Mouse (Mus musculus): ENCODE data around the gene Snx29.
"Not testable (repeated sequence)": the region's sequence is repeated elsewhere in the genome, so short reads cannot be mapped to it uniquely, and the experiment has no call there.

The Snx29 gene

GRCm38 (mm10) chr16:11414631-11415030 lies 91.9 kb downstream of the Snx29 start:
- no peak for DNase-seq

GRCm38 (mm10) chr16:11418183-11418588 lies 95.5 kb downstream of the Snx29 start:
- DNase-seq, result no peak

GRCm38 (mm10) chr16:11420311-11421080 lies 97.8 kb downstream of the Snx29 start:
- DNase-seq, result no peak

- no peak for DNase-seq
Measured at GRCm38 (mm10) chr16:11422165-11422564, 99.5 kb downstream of the Snx29 start.

GRCm38 (mm10) chr16:11422889-11423610 lies 100.3 kb downstream of the Snx29 start:
- no peak for DNase-seq

GRCm38 (mm10) chr16:11423611-11424297 lies 101.0 kb downstream of the Snx29 start:
- peak; percentile 38 for DNase-seq

GRCm38 (mm10) chr16:11424568-11425145 lies 101.9 kb downstream of the Snx29 start:
- DNase-seq, result no peak

- DNase-seq, result no peak
Measured at GRCm38 (mm10) chr16:11425279-11425678, 102.6 kb downstream of the Snx29 start.

- DNase-seq, result no peak
Measured at GRCm38 (mm10) chr16:11426810-11427537, 104.3 kb downstream of the Snx29 start.

- DNase-seq, result no peak
Measured at GRCm38 (mm10) chr16:11429784-11430183, 107.1 kb downstream of the Snx29 start.

- no peak for DNase-seq
Measured at GRCm38 (mm10) chr16:11430520-11430919, 107.8 kb downstream of the Snx29 start.

GRCm38 (mm10) chr16:11433779-11434178 lies 111.1 kb downstream of the Snx29 start:
- DNase-seq, result no peak

GRCm38 (mm10) chr16:11437641-11438040 lies 114.9 kb downstream of the Snx29 start:
- no peak for DNase-seq

GRCm38 (mm10) chr16:11439417-11439816 lies 116.7 kb downstream of the Snx29 start:
- no peak for DNase-seq

GRCm38 (mm10) chr16:11441616-11442015 lies 118.9 kb downstream of the Snx29 start:
- no peak for DNase-seq

GRCm38 (mm10) chr16:11442534-11442933 lies 119.8 kb downstream of the Snx29 start:
- no peak for DNase-seq

GRCm38 (mm10) chr16:11444626-11445025 lies 121.9 kb downstream of the Snx29 start:
- DNase-seq, result no peak

GRCm38 (mm10) chr16:11446977-11447376 lies 124.3 kb downstream of the Snx29 start:
- no peak for DNase-seq

- DNase-seq, result no peak
Measured at GRCm38 (mm10) chr16:11447905-11448304, 125.2 kb downstream of the Snx29 start.

GRCm38 (mm10) chr16:11448696-11449095 lies 126.0 kb downstream of the Snx29 start:
- not testable (repeated sequence) for DNase-seq

GRCm38 (mm10) chr16:11449344-11449743 lies 126.6 kb downstream of the Snx29 start:
- no peak for DNase-seq

- DNase-seq, result no peak
Measured at GRCm38 (mm10) chr16:11450626-11451025, 127.9 kb downstream of the Snx29 start.

GRCm38 (mm10) chr16:11454871-11455270 lies 132.2 kb downstream of the Snx29 start:
- DNase-seq, result no peak
